Mouse (Mus musculus) forebrain, embryonic 13.5 days (tissue): ENCODE measurements around the gene Col25a1. TPM values are rescaled to one million over a fixed set of nuclear protein-coding genes. Genes with fewer than 3 reads are reported as not detected.

Source experiments
- ATAC-seq: fragments of 200-750 bp; cut with Nextera tagmentation; 2 replicates; pipeline ENCODE4 v1.8.0; 2017
- H3K27ac ChIP-seq: fragments of 300-500 bp; sonication (generic); 2 replicates; pipeline ENCODE4 v1.5.1; 2015; ENCODE audit warnings: inconsistent platforms, mild to moderate bottlenecking, moderate library complexity
- H3K27me3 ChIP-seq: fragments of 300-500 bp; sonication (generic); 2 replicates; pipeline ENCODE4 v1.6.1; 2015; ENCODE audit warnings: mild to moderate bottlenecking, inconsistent platforms
- H3K36me3 ChIP-seq: fragments of 300-500 bp; sonication (generic); 2 replicates; pipeline ENCODE4 v1.6.1; 2015; ENCODE audit warnings: mild to moderate bottlenecking, inconsistent platforms; ENCODE audit not compliant: poor library complexity, severe bottlenecking
- H3K4me1 ChIP-seq: fragments of 300-500 bp; sonication (generic); 2 replicates; pipeline ENCODE4 v1.6.1; 2015; ENCODE audit warnings: inconsistent platforms
- H3K4me2 ChIP-seq: fragments of 300-500 bp; sonication (generic); 2 replicates; pipeline ENCODE4 v1.6.1; 2015; ENCODE audit warnings: inconsistent platforms, mild to moderate bottlenecking, moderate library complexity
- H3K4me3 ChIP-seq: fragments of 300-500 bp; sonication (generic); 2 replicates; pipeline ENCODE4 v1.5.1; 2015; ENCODE audit warnings: mild to moderate bottlenecking, inconsistent platforms
- H3K9ac ChIP-seq: fragments of 300-500 bp; sonication (generic); 2 replicates; pipeline ENCODE4 v1.6.1; 2015; ENCODE audit warnings: mild to moderate bottlenecking, inconsistent platforms
- H3K9me3 ChIP-seq: fragments of 300-500 bp; sonication (generic); replicated peaks from 2 replicates; pipeline ENCODE4 v1.6.1; 2016; ENCODE audit warnings: inconsistent platforms
- WGBS: fragments of 180-500 bp; shearing (Covaris S2); methylation state at CpG from one replicate; pipeline ENCODE4 v1.1.7; 2015; 5-methylcytosine and 5-hydroxymethylcytosine counted together
- polyA plus RNA-seq: library from polyadenylated mRNA; unstranded; fragments of >200 nt; fragmentation: Nextera tagmentation; extraction: Ambion mirVana; gene quantifications from 2 replicates; pipeline ENCODE4 v1.2.1, GENCODE M21; 2015

Gene Col25a1
- polyA plus RNA-seq, 1 experiment from 2014 or later = 2.2 TPM

GRCm38 (mm10) chr3:130369113-130369512 is 237.8 kb downstream of the Col25a1 start:
- H3K9ac ChIP-seq = no peak overlapping the region
- no peak overlapping the region for H3K4me3 ChIP-seq
- no peaks in the 10 kb centered on the region for H3K27me3 ChIP-seq
- H3K36me3 ChIP-seq = no peaks in the 10 kb centered on the region
- H3K27ac ChIP-seq = no peak overlapping the region
- 89% methylated on average over 1 of the region's 1 CpGs for WGBS
- H3K9me3 ChIP-seq = no peaks in the 10 kb centered on the region
- no peak for ATAC-seq
- H3K4me2 ChIP-seq = no peak overlapping the region
- H3K4me1 ChIP-seq = peaks cover 4% of the 10 kb centered on the region; the same call in 1 of the 2 replicates

DNA sequence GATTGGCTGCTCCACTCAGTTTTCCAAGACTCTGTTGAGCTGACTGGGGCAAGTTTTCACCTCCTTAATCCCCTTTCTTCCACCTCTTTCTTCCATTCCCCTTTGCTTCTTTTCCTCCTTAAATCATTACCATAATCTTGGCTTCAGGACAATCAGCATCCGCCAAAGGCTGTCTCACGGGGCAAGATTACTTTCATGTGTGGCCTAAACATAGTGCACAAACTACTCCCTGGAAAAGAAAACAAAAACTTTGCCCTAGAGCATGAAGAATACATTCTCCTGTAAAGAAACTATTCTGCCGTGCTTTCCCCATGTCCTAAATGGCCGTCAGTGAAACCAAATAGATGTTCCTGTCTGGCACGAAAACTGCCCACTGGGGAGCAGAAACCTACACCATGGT is 238.9 kb downstream of the Col25a1 start:
- Histone ChIP-seq H3K9ac (no peak overlapping the region), H3K9me3 (no peaks in the 10 kb centered on the region), H3K4me1 (peaks cover 4% of the 10 kb centered on the region; the same call in 1 of the 2 replicates), H3K4me3 (no peak overlapping the region), H3K4me2 (no peak overlapping the region), H3K27me3 (no peaks in the 10 kb centered on the region), H3K27ac (no peak overlapping the region), H3K36me3 (no peaks in the 10 kb centered on the region)
- WGBS = 44% methylated on average over 5 of the region's 5 CpGs
- ATAC-seq = no peak

DNA sequence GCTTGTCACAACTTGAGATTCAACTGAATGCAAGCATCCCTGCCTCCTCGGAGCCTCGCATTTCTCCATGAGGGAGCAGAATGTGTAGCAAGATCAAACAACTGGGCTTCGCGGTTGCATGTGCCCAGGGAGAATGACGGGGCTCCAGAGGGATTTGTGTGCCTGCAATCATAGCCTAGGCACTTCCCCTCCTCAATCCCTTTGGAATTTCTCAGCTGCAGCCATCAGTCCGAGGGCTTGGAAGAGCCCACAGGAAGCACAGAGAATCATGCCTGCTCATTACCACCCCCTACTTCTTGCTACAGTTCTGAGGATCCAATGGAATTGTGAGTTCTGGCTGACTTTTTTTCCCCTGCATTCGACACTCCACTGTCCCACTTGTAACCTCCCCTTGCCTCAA is 241.8 kb downstream of the Col25a1 start:
- Histone ChIP-seq H3K27ac (no peak overlapping the region), H3K4me1 (peaks cover 4% of the 10 kb centered on the region; the same call in 1 of the 2 replicates), H3K9me3 (no peaks in the 10 kb centered on the region), H3K36me3 (no peaks in the 10 kb centered on the region), H3K4me3 (no peak overlapping the region), H3K4me2 (no peak overlapping the region), H3K27me3 (no peaks in the 10 kb centered on the region), H3K9ac (no peak overlapping the region)
- ATAC-seq = no peak
- WGBS = 64% methylated on average over 7 of the region's 7 CpGs

DNA sequence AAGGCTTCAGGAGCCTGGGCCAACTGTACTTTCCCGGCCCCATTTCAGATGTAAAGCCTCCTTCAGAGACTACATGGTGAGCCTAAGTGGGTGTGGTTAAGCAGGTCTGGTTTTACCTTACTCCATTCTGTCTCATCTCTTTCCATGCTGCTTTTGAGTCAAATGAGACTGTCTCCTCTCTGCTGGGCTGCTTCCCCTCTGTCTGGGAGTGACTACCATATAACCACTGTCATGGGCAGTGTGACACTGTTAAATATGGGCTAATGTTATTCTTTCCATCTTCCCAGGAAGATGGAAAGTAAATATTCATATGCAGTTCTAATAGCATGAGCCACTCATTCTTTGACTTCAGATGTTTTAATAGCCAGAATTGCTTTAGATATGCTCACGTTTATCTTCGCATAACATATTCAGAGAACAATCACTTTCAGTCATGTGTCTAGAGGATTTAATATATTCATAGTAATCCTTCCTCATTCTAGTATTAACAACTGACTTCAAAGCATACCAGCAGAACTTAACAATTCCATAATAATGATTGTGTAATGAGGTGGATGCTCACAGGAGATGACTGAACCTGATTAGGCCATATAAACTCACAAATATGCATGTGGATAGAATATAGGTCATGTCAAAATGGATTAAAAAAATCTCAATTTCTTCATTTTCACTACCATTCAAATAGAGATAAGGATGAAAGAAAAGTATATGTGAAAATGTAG is 243.5 kb downstream of the Col25a1 start:
- H3K27ac ChIP-seq = no peak overlapping the region
- no peaks in the 10 kb centered on the region for H3K36me3 ChIP-seq
- H3K4me2 ChIP-seq = no peak overlapping the region
- no peaks in the 10 kb centered on the region for H3K27me3 ChIP-seq
- H3K4me1 ChIP-seq = peaks cover 4% of the 10 kb centered on the region; the same call in 1 of the 2 replicates
- H3K4me3 ChIP-seq = no peak overlapping the region
- no peak overlapping the region for H3K9ac ChIP-seq
- no peaks in the 10 kb centered on the region for H3K9me3 ChIP-seq
- 73% methylated on average over 3 of the region's 3 CpGs for WGBS
- ATAC-seq = no peak

- ATAC-seq = no peak
- H3K4me3 ChIP-seq = no peak overlapping the region
- H3K27me3 ChIP-seq = no peaks in the 10 kb centered on the region
- H3K4me2 ChIP-seq = no peak overlapping the region
- H3K36me3 ChIP-seq = no peaks in the 10 kb centered on the region
- H3K9me3 ChIP-seq = no peaks in the 10 kb centered on the region
- no peak overlapping the region for H3K27ac ChIP-seq
- H3K9ac ChIP-seq = no peak overlapping the region
- H3K4me1 ChIP-seq = no peaks in the 10 kb centered on the region
- 96% methylated on average over 5 of the region's 5 CpGs for WGBS
These were observed 246.5 kb downstream of the Col25a1 start for GRCm38 (mm10) chr3:130377786-130378185.

- no peak for ATAC-seq
- Histone ChIP-seq H3K4me2 (no peak overlapping the region), H3K36me3 (no peaks in the 10 kb centered on the region), H3K27ac (no peak overlapping the region), H3K4me3 (no peak overlapping the region), H3K9ac (no peak overlapping the region), H3K9me3 (no peaks in the 10 kb centered on the region), H3K27me3 (no peaks in the 10 kb centered on the region), H3K4me1 (no peaks in the 10 kb centered on the region)
- 44% methylated on average over 9 of the region's 9 CpGs for WGBS
These were observed 247.3 kb downstream of the Col25a1 start for GRCm38 (mm10) chr3:130378626-130379025.

DNA sequence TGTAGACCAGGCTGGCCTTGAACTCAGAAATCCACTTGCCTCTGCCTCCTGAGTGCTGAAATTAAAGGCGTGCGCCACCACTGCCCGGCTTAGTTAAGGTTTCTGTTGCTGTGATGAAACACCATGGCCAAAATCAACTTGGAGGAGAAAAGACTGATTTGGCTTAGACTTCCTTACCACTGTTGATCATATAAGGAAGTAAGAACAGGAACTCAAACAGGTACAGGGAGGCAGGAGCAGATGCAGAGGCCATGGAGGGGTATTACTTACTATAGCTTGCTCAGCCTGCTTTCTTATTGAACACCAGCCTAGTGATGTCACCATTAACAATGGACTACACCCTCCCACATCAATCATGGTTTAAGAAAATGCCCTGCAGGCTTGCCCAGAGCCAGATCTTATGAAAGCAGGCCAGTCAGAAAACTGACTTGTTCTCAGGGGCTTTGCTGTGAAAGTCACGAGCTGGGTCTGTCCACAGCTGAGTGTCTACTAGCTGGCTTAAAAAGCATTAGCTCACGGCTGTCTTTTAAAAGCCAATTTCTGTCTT is 249.1 kb downstream of the Col25a1 start:
- WGBS = 66% methylated on average over 5 of the region's 5 CpGs
- no peak overlapping the region for H3K4me2 ChIP-seq
- no peak for ATAC-seq
- no peak overlapping the region for H3K27ac ChIP-seq
- H3K36me3 ChIP-seq = no peaks in the 10 kb centered on the region
- no peaks in the 10 kb centered on the region for H3K27me3 ChIP-seq
- H3K4me1 ChIP-seq = no peaks in the 10 kb centered on the region
- H3K4me3 ChIP-seq = no peak overlapping the region
- no peaks in the 10 kb centered on the region for H3K9me3 ChIP-seq
- H3K9ac ChIP-seq = no peak overlapping the region

GRCm38 (mm10) chr3:130381691-130382090 is 250.4 kb downstream of the Col25a1 start:
- Histone ChIP-seq H3K9ac (no peak overlapping the region), H3K27ac (no peak overlapping the region), H3K4me3 (no peak overlapping the region), H3K36me3 (no peaks in the 10 kb centered on the region), H3K4me1 (no peaks in the 10 kb centered on the region), H3K9me3 (no peaks in the 10 kb centered on the region), H3K4me2 (no peak overlapping the region), H3K27me3 (no peaks in the 10 kb centered on the region)
- no peak for ATAC-seq
- WGBS = 94% methylated on average over 5 of the region's 5 CpGs

- Histone ChIP-seq H3K27ac (no peak overlapping the region), H3K9me3 (no peaks in the 10 kb centered on the region), H3K4me2 (no peak overlapping the region), H3K27me3 (no peaks in the 10 kb centered on the region), H3K36me3 (no peaks in the 10 kb centered on the region), H3K4me1 (no peaks in the 10 kb centered on the region), H3K4me3 (no peak overlapping the region), H3K9ac (no peak overlapping the region)
- no peak for ATAC-seq
- 65% methylated on average over 4 of the region's 4 CpGs for WGBS
These were observed 254.6 kb downstream of the Col25a1 start for GRCm38 (mm10) chr3:130385856-130386255.

DNA sequence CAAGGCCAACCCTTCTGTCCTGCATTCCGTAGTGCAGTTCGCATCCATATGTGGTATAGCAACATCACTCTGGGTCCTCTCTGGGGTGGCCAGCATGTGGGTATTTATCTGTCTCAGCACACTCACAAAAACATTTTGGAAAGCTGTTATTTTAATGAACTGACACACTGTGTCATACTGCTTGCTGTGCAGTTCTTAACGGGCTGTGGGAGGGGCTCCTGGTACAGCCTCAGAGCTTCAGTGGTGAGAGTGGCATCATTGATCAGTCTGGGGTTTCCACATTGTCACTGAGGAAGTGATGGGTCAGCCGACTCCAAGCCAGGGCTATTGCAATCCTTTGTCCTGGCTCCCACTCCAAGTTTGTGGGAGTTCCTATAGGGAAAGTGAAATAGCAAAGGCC is 255.9 kb downstream of the Col25a1 start:
- Histone ChIP-seq H3K9ac (no peak overlapping the region), H3K4me2 (no peak overlapping the region), H3K4me1 (no peaks in the 10 kb centered on the region), H3K27me3 (no peaks in the 10 kb centered on the region), H3K4me3 (no peak overlapping the region), H3K9me3 (no peaks in the 10 kb centered on the region), H3K27ac (no peak overlapping the region), H3K36me3 (no peaks in the 10 kb centered on the region)
- WGBS = 81% methylated on average over 4 of the region's 4 CpGs
- no peak for ATAC-seq

GRCm38 (mm10) chr3:130389261-130389975 is 258.1 kb downstream of the Col25a1 start:
- Histone ChIP-seq H3K4me3 (no peak overlapping the region), H3K27ac (no peak overlapping the region), H3K9ac (no peak overlapping the region), H3K4me1 (no peaks in the 10 kb centered on the region), H3K9me3 (no peaks in the 10 kb centered on the region), H3K4me2 (no peak overlapping the region), H3K36me3 (no peaks in the 10 kb centered on the region), H3K27me3 (no peaks in the 10 kb centered on the region)
- WGBS = 86% methylated on average over 14 of the region's 14 CpGs
- no peak for ATAC-seq

DNA sequence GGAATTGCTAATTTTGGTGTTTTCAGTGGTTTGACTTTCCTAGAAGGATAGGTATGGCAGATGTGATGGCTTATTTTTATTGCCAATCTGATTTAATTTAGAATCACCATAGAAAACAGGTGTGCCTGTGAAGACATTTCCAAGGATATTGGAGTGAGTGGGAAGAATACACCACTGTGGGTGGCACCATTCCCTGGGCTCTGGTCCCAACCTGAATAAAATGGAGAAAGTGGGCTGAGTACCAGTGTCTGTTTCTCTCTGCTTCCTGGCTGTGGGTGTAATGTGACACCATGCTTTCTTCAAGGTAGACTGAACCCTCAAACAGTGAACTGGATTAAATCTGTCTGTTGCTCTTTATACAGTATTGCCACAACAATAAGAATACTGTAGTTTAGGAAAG is 265.3 kb downstream of the Col25a1 start:
- no peak overlapping the region for H3K4me2 ChIP-seq
- no peak overlapping the region for H3K9ac ChIP-seq
- no peaks in the 10 kb centered on the region for H3K36me3 ChIP-seq
- H3K4me1 ChIP-seq = peaks cover 7% of the 10 kb centered on the region; the same call in 1 of the 2 replicates
- no peak overlapping the region for H3K27ac ChIP-seq
- H3K27me3 ChIP-seq = no peaks in the 10 kb centered on the region
- no peak for ATAC-seq
- no peak overlapping the region for H3K4me3 ChIP-seq
- no peaks in the 10 kb centered on the region for H3K9me3 ChIP-seq
